Mouse (Mus musculus): Measurements from ENCODE around the gene Syap1. TPM values are rescaled to one million over a fixed set of nuclear protein-coding genes. Genes with fewer than 3 reads are reported as not detected.

The Syap1 gene
- polyA plus RNA-seq, 1 experiment from 2014 or later = 38.0 TPM

GRCm38 (mm10) chrX:162828783-162829182, 59.5 kb downstream of the Syap1 start:
- H3K36me3 ChIP-seq = no peaks in the 10 kb centered on the region
- WGBS = 28% methylated on average over 20 of the region's 20 CpGs
- H3K4me2 ChIP-seq = peak overlapping the region; percentile 78
- H3K27ac ChIP-seq = no peak overlapping the region
- no peaks in the 10 kb centered on the region for H3K4me1 ChIP-seq
- ATAC-seq (ENCODE audit: insufficient read depth, low FRiP score, low read depth) = no peak; the same call in 1 of the 2 replicates
- no peaks in the 10 kb centered on the region for H3K27me3 ChIP-seq (replicated peaks)
- H3K4me3 ChIP-seq (replicated peaks) = peak overlapping the region; percentile 61
- H3K9ac ChIP-seq = no peak overlapping the region; the same call in 1 of the 2 replicates
- no peaks in the 10 kb centered on the region for H3K9me3 ChIP-seq

- Histone ChIP-seq H3K4me2 (peak overlapping the region; percentile 78), H3K9me3 (no peaks in the 10 kb centered on the region), H3K27me3 (replicated peaks) (no peaks in the 10 kb centered on the region), H3K4me1 (no peaks in the 10 kb centered on the region), H3K27ac (no peak overlapping the region), H3K4me3 (replicated peaks) (peak overlapping the region; percentile 61), H3K9ac (no peak overlapping the region), H3K36me3 (no peaks in the 10 kb centered on the region)
- no peak for ATAC-seq (ENCODE audit: insufficient read depth, low FRiP score, low read depth)
- 30% methylated on average over 6 of the region's 6 CpGs for WGBS
These were observed 60.2 kb downstream of the Syap1 start for GRCm38 (mm10) chrX:162828016-162828415.

MicroRNAs encoded within 50 kb of the gene (microRNA counts, 519-probe panel; counts per million panel counts)
- microRNA mmu-miR-3473 = 2,377 counts per million, percentile 49 among the panel's probes with 10 or more counts

Small RNAs within 50 kb of the gene (microRNA-seq; reads per million reads assigned to microRNA genes)
- not detected for gene Mir3473a

Other genes with a start within 250 kb of the Syap1 start
- 1.2 and 1.7 TPM in 2 replicates for gene Reps2, start 244.8 kb downstream of the Syap1 start, polyA plus RNA-seq (2015; fragmentation: Nextera tagmentation; extraction: Ambion mirVana)
- 591 and 639 TPM in 2 replicates for gene Rbbp7, start 128.0 kb downstream of the Syap1 start, polyA plus RNA-seq (2015; fragmentation: Nextera tagmentation; extraction: Ambion mirVana)
- 12.9 and 15.6 TPM in 2 replicates for gene Txlng, start 59.0 kb downstream of the Syap1 start, polyA plus RNA-seq (2015; fragmentation: Nextera tagmentation; extraction: Ambion mirVana)
- gene Ctps2, start 12.8 kb upstream of the Syap1 start, polyA plus RNA-seq (2015; fragmentation: Nextera tagmentation; extraction: Ambion mirVana) = 77.1 and 89.1 TPM in 2 replicates
- gene S100g, start 76.2 kb upstream of the Syap1 start, polyA plus RNA-seq (2015; fragmentation: Nextera tagmentation; extraction: Ambion mirVana) = 86.0 and 88.1 TPM in 2 replicates